Mouse (Mus musculus) small intestine, adult 2 months (tissue): ENCODE results near the gene Myh13.

Experiments
- CTCF ChIP-seq: fragments of 200-500 bp; IDR thresholded peaks from 2 replicates; pipeline ENCODE4 v1.5.1; 2012; ENCODE audit warnings: low read depth, mild to moderate bottlenecking, control low read depth, inconsistent platforms, low read length, moderate library complexity, mixed read lengths; ENCODE audit not compliant: insufficient replicate concordance, insufficient read length; ENCODE audit errors: extremely low read depth
- POLR2A ChIP-seq: fragments of 200-500 bp; IDR thresholded peaks from 2 replicates; pipeline ENCODE4 v1.6.1; 2012; ENCODE audit warnings: low read depth, mild to moderate bottlenecking, control low read depth, inconsistent platforms, low read length, moderate library complexity

DNA sequence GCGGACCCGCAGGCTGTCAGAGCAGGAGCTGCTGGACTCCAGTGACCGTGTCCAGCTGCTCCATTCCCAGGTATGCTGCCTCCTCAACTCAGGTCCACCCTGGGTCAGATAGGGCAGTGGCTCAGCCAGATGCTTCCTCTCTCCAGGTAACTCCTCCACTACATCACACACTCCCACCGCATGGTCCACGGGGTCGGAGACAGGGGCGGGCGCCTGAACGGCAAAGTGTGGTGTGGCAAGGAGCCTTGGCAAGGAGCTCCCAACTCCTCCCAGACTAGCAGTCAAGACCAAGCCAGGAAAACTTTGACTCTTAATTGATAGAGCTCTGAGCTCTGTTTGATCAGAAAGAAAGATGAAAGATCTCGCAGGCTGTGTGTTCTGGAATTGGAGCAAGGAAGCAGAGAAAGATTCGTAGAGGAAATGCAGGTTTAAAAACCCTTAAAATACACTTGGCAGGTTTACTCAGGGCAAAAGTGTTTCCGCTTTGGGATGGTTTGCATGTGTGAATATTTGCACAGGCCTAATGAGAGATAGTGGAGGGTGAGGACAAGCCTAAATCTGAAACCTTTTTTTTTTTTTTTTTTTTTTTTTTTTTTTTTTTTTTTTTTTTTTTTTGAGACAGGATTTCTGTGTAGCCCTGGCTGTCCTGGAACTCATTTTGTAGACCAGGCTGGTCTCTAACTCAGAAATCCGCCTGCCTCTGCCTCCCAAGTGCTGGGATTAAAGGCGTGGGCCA is 43.7 kb downstream of the Myh13 start:
- TF ChIP-seq CTCF (no peak), POLR2A (no peak)
